Mouse (Mus musculus): ENCODE results near the gene Rpl3.

- TF ChIP-seq CTCF (IDR thresholded peaks at IDR 0.05; ENCODE audit: borderline replicate concordance, insufficient read depth, low read depth, low read length) (no peak), POLR2A (IDR thresholded peaks at IDR 0.05; ENCODE audit: borderline replicate concordance, insufficient read depth, low read length) (no peak)
These were observed 7.9 kb downstream of the Rpl3 start for GRCm38 (mm10) chr15:80083740-80084139.

All from cerebellum, adult 2 months (tissue).